Mouse (Mus musculus) gastrocnemius, adult 18-20 months (tissue): Measurements from ENCODE around the gene Gdpgp1. TPM values are rescaled to one million over a fixed set of nuclear protein-coding genes. Genes with fewer than 3 reads are reported as not detected.
A peak's percentile ranks its signal among the peaks of the same experiment; 100 is the strongest.

Experiments
- DNase-seq: peaks from one replicate; pipeline ENCODE4 v3.0.0; 2021; ENCODE audit warnings: low spot score
- total RNA-seq, 2 experiments: library from RNA; stranded (reverse); gene quantifications; 2 replicates each; pipeline ENCODE4 v1.2.3; 2021

Gene Gdpgp1
- total RNA-seq, 2 experiments from 2014 or later, result 0.81 to 0.91 TPM

DNA sequence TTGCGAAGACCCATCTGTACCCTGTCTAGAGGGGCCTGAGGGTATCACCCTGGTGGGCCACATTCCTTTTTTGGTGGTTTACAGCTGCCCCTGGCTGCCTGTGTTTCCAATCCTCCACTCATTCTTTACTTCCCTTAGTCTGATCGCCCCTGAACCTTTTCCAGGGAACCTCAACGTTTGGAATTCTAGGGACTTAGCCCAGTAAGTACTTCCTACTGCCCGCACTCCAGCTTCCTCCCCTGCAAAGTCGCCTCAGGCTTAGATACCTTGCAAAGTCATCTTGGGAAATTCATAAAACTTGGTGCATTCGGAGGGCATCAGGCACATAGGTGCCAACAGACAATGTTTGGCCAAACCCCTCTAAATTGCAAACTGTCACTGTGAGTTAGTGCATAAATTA is 33.4 kb upstream of the Gdpgp1 start:
- no peak for DNase-seq

DNA sequence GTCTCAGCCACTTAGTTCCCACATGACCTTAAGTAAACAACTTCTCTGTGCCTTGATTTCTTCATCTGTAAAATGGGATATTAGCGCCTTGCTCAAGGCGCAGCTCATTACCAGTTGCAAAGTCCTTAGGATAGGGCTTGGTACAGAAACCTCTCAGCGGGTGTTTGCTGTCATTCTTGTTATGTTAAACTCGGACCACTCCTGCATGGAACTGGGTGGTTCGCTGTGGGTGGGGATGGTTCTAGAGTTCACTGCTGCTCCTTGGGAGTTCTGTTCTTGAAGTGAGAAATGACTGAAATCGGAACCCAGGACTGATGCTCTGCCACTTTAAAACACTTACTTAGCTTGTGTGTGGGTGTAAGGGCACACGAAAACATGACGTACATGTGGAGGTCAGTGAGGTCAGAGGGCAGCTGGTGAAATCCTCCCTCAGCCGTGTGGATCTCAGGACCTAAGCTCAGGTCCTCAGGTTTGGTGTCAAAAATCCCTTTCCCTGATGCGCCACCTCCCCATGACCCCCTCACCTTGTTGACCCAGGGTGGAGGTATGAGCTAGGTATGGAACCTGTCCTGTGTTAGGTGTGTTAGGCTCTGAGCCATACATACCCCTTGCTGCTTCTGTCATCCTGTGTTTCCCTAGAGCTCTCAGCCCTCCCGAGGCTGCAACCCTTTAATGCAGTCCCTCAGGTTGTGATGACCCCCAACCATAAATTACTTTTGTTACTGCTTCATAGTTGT is 32.6 kb upstream of the Gdpgp1 start:
- DNase-seq, result no peak

DNA sequence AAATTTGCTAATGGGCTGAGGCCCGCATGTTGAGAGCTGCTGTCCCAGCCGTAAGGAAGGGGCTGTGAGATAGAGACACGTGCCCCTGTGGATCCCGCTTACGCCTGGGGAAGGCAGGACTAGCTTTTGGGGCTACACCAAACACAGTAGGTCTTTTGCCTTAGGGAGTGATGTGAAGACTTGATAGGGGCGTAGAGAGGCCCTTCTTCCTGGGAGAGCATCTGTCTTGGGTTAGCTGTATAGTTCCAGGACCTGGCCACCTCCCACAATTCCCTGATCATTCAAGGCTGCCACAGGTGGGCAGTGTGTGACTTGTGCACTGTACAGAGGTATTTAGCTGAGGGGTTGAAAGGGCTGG is 32.1 kb upstream of the Gdpgp1 start:
- DNase-seq, result no peak

DNA sequence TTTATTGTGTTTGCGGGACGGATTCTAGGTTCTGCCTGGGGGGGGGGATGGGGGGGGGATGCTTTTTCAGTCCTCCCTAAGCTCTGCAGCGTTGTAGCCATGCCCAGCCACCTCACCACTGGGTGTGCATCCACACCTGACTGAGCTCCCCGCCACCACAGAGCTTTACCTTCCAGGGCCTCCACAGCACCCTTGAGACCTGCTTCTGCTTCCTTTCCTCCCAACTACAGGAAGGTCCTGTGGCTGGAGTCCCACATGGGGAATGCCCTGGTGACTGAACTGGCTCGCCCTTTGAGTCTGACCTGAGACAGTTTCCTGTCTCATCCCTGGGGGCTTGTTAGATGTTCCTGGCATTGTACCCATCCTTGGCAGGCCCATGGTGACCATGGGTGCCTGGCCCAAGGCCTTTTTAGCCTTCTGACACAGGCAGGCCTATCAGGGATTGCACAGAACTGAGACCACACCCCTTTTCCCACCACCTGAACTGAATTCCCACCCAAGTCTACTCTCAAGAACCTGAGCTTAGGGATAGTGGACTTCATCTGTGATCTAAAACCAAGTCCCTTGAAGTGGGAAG is 31.6 kb upstream of the Gdpgp1 start:
- no peak for DNase-seq

DNA sequence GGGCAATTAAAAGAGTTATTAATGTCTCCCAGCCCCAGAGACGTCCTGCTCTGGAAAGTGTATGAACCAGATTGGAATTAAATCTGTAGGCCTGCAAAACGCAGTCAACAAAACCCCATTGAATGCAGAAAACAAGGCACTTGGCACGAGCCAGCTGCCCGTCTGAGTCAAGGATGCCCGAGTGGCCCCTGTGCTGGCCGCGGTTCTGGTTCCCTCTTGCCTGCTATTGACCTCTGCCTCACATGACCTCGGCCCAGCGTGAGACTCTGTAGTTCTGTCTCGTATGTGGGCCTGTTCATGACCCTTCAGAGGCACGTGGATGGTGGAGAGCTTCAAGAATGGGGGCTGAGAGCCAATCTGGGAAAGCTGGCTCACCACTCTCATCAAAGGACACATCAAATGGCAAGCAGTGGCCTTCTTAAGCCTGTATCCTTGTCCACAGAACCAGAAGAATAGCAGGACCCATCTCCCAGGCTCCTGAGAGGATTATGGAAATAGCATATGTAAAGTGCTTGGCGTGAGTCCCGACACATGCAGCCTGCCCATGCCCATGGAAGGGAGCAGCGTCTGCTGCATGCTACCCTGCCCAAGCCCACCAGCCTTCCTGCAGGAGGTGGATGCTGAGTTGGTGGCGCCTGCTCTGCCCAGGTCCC is 30.7 kb upstream of the Gdpgp1 start:
- DNase-seq, result no peak

DNA sequence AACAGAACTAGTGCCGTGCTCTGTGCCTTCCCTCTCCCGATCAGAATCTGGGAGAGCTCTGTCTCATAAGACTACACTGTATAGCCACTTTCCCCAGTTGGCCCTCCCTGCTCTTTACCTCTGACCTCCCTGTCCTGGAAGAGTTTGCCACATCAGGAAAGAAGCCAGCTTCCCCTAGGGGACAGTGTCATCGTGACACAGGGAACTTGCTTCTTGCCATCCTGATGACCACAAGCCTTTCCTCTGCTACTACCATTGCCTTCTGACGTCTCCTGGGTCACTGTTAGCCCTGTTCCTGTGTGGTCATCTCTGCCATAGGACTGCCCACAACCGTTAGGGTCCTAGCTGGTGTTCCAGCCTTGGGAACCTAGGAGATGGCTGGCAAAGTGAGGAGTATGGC is 29.7 kb upstream of the Gdpgp1 start:
- no peak for DNase-seq

DNA sequence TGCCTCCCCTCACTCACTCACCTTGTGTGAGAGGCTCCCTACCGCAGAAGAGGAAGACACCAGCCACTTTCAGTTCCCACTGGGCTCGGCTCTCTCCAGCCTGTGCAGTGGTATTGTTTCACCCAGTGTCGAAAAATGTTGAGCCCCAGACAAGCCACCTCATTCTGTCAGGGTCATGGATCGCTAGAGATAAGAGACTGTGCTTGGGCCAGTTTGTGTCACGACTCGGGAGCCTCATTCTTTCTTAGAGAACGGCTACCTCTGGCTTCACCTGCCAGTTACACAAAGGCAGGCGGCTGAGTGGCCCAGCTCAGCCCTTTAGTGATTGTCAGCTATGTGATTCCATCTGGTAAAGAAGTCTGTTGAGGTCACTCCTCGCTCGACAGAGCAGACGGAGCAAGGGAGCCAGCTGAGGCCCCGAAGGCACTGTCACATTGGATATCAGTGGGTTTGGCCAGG is 29.0 kb upstream of the Gdpgp1 start:
- no peak for DNase-seq

DNA sequence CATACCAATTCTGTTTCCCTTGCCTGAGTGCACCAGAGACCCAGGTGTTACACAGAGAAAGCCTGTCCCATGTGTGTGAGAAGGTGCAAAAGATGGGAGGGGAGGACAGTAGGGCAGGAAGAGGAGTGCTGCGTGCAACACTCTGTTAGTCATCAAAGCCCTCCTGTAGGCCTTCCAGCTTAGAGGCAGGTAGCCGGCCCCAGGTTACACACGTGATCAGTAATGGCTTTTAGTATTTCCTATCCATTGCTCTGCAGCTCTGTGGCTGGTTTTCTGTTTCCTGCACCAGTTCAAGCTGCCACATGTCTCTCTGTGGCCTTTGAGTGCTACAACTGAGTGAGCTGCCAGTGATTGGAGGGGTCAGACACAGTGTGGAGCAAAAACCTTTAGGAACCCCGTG is 28.3 kb upstream of the Gdpgp1 start:
- no peak for DNase-seq

DNA sequence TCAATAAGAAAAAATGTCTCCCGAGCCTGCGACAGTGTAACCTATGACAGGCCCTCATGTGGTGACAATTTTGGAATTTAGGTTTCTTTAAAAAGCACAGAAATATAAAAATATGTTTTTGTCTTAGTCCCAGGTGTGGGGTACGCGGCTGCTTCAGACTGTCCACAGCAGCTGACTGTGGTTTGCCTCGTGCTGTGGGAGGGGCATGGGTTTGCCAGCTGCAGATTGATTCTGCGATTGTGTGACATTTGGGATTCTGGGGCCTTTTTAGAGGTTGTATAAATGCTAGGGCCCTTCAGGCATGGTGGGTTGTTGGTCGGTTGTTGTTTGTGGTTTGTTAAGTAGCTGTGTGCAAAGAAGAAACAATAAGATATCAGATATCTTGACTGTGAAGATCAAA is 27.7 kb upstream of the Gdpgp1 start:
- no peak for DNase-seq

DNA sequence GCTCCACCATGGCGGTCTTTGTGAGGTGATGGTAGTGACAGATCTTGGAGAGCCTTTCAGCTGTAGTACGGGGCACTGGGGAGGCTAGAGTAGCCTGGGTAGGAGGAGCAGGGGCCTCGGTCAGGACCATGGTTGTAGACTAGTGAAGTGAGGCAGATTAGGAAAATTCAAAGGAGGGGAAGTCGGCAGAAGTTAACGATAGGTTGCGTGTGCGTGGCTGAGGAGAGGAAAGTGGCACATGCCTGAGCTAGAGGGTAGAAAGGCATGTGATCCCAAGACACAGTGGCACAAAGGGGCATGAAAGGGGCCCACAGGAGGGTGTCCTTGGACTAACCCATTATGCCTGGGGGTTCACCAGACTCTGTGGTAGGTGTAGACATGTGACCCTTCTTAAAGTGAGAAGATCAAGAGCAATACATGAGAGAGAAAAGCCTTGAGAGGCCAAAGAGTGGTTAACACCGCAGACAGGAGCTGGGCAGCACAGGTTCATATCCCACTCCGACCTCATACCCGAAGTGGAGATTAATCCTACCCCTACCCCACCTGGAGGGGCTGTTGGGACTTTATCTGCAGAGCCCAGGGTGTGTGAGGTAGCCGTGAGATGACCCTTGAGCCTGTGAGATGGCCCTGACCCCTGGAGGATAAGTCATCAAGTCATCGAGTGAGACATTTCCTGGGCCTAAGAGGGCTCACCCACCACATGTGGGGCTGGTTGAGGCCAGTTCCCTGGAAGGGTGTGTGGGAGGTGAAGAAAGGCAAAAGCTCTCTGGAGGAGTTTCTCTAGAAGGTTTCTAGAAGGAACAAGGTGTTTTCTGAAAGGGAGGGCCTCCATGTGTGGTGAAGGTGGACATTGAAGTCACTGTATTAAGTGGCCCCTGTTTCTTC is 26.7 kb upstream of the Gdpgp1 start:
- DNase-seq, result no peak

DNA sequence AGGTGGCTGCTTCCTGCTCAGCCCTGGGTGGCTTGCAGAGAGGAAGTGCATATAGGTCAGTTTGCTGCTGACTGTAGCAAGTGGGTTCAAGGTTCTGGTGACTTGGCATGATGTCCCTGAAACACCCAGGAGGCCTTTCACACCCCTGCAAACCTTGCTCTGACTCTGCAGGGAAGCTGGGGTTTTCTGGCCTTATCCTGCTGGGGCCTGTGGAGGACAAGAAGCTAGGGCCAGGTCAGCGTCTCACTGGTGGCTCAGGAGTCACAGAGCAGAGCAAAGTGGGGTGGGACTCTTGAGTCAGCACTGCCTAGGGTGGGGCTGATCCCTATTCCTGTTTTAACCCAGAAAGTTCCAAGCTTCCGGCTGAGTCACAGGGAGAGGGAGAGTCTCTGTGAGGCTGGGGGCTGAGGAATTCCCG is 25.3 kb upstream of the Gdpgp1 start:
- no peak for DNase-seq

DNA sequence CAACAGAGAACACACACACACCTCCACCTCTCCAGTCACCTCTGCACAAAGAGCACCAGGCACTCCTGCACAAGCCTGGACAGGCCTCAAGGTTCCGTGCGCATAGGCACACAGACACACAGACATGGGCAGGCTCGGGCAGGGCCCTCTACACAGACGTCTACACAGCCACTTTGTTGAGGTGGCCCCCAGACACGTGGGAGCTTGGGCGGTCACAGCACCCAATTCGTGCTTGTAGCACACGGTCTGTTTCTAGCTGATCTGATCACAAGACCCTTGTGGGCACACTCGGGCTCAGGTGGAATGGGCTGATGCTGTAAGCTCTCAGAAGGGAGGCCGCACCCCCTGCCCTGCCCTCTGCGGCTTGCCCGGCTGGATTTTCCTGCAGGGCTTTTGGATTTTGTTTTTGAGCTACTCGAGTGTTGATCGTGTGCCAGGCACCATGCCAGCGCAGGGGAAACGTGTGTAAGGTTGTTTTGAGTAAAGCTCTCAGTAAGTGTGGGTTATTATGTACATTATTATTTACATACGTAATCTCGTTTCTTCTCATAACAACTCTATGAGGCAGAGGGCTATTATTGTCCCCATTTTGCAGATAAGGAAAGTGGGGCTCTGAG is 24.5 kb upstream of the Gdpgp1 start:
- DNase-seq, result no peak

DNA sequence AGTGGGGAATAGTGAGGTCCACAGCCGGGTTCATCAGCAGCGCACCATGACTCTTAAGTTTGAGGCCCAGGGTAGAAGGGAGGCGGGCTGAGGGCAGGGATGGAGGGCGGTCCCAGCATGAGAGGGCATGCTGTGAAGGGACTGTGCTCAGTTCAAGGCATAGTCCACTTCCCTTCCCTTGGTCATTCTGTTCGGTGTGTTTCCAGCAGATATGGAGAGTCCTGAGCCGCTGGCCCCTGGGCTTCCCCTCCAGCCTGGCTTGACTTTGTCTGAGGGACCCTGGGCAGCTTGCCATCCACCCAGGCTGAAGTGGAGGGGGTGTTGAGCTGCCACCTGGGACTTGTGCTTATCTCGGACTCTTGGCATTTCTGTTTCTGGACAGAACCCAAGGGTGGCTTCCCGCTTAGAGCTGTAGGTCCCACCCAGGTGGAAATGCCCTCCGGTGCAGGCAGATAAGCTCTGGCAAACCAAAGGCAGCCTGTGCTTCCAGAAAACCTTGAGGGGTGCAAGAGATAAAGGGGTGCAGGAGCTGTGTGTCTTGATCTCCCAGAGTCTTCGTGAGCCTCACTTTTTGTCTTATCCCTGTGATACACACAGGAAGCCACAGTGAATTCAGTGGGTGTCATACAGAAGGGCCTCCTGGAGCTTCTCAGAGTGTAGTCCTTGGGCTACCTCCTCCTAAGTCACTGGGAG is 23.8 kb upstream of the Gdpgp1 start:
- DNase-seq, result no peak

DNA sequence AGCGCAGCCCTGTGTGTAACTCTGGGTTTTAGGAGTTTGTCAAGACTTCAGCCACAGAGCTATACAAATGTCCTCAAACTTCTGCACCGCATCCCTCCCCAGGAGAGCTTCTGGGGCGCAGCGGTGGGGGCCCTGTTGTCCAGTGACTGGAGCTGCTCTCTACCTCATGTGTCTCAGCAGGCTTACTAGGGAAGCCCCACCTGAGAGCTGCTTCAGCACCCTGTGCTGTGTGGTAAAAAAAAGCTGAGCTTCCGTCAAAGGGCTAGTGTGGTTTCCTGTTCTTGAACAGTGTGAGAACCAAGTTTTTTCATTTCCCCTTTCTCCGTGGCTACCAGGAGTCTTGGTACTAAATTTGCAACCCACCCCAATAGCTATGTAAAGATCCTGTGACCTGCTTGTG is 23.0 kb upstream of the Gdpgp1 start:
- DNase-seq, result no peak

DNA sequence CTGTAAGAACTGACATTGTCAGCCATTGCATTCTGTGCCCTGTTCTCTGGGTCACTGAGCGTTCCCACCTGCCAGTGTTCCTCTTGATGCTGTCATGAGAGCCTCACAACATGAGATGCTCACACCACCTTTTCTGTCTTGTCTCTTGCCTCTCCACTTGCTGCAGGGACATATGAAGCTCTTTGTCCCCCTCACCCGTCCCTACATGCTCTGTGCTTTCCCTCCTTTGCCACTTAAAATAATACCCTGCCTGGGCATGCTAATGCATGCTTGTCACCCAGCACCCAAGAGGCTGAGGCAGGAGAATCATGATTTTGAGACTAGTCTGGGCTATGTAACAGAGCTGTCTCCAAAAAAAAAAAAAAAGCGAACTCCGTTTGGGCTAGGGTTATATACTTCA is 21.7 kb upstream of the Gdpgp1 start:
- no peak for DNase-seq

DNA sequence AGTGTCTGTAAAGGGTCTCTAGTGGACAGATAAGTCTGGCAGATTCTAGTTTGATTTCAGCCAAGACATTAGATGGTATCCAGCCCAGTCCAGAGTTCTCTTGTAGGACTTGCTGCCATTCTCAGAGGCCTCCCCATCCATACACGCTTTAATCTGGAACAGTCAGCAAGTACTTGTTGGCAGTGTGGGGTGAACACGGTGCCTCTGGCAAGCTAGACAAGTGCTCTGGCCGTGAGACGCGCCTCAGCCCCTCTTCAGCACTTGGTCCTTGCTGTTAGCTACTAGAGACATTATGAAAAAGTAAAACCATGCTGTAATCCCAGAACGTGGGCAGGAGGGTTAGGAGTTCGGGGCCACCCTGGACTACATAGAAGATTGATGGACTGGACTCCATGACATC is 19.1 kb upstream of the Gdpgp1 start:
- DNase-seq, result no peak

DNA sequence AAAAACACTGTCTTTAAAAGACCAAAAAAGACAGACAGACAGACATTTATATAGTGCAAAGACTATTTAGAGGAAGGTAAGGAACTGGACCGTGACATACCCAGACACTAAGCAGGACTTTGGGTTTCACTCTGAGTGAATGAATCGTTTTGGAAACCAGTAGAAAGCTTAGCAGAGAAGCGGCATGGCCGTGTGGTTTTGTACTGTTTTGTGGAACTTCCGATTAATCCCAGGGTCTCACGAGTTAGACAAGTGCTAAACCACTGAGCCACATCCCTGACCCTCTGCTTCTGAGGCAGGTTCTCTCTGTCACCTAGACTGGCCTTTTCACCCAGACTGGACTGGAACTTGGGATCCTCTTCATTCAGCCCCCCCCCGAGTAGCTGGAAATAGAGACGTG is 18.2 kb upstream of the Gdpgp1 start:
- no peak for DNase-seq

DNA sequence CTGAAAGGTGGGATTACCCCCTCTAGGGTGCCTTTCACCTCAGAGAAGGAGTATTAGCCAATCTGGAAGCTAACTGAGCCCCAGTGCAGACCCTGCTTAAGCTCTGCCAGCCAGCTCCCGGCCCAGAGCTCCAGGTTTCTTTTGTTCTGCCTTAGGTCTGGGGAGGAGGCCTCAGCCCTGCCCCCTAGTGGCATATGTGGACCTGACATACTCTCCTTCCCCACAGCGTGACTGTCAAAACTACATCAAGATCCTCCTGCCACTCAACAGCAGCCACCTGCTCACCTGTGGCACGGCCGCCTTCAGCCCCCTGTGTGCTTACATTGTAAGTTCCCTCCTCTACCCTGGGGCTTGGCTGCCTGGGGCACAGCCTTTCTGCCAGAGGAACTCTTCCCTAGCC is 17.3 kb upstream of the Gdpgp1 start:
- peak; percentile 69 for DNase-seq

DNA sequence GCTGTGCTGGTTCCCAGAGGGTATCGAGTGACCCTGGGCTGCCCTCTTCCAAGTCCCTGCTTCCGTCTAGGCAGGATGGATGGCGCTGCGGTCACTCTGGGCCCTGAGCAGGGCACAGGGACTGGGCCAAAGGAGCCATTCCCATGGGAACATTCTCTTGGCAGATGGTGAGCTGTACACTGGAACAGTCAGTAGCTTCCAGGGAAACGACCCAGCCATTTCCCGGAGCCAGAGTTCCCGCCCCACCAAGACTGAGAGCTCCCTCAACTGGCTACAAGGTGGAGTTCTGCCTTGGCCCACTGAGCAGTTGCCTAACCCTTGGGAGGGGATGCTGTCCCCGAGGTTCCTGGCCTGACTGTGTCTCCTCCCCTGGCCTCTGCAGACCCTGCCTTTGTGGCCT is 16.1 kb upstream of the Gdpgp1 start:
- DNase-seq, result peak; percentile 89

DNA sequence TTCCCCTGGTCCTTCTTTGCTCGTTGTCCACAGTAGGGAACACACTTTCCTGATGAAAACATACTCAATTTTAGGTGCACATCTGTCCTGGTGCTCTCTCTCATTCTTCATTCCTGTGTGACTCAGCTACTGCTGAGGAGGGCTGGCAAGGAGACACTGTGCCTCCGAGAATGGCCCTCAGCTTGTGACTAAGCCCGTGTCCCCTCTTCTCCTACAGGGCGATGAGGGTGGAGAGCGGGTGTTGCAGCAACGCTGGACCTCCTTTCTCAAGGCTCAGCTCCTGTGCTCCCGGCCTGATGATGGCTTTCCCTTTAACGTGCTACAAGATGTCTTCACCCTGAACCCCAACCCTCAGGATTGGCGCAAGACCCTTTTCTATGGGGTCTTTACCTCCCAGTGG is 14.0 kb upstream of the Gdpgp1 start:
- DNase-seq, result no peak

DNA sequence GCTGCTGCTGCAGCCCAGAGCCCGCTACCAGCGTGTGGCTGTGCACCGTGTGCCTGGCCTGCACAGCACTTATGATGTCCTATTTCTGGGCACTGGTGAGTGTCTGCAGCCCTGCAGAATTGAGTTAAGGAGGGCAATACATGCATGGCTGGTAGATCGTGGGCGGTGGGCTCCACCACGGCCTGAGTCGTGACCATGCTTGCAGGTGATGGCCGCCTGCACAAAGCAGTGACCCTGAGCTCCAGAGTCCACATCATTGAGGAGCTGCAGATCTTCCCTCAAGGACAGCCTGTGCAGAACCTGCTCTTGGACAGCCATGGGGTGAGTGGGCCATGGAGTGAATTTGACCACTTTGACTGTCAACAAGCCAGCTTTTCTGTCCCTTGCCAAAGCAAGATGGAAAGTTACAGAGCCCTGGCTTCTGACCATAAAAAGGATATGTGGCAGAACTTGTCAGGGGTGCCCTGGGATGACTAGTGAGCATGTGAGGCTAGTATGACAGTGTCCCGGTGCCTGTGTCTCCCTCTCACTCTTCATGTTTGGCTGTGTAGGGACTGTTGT is 12.3 kb upstream of the Gdpgp1 start:
- no peak for DNase-seq
